Mouse (Mus musculus) testis, adult 2 months (tissue): ENCODE results near the gene Frem2.

Experiments
- CTCF ChIP-seq: fragments of 200-500 bp; IDR thresholded peaks from 2 replicates; pipeline ENCODE4 v1.5.1; 2012; ENCODE audit warnings: low read depth, mild to moderate bottlenecking, inconsistent platforms, low read length, moderate library complexity; ENCODE audit not compliant: control insufficient read depth, insufficient read depth, insufficient replicate concordance
- POLR2A ChIP-seq: fragments of 200-500 bp; IDR thresholded peaks from 2 replicates; pipeline ENCODE4 v1.6.1; 2012; ENCODE audit warnings: low read depth, mild to moderate bottlenecking, inconsistent platforms, low read length, moderate library complexity; ENCODE audit not compliant: control insufficient read depth

DNA sequence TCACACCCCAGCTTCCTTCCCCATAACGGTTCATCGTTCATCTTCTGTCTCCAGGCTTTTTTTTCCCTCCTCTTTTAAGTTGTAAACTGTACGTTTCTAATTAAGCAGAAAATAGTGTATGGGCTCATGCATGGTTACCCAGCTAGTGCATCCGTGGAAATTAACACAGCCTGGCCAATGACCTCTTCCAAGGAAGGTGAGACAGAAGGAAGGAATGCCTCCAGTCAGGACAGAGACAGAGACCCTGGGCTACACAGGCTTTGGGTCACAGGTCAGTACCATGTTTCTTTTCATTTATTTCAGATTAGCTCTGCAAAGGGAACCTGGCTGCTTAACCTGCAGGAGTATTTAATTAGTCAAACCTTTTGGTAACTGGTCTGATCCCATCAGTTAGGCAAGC lies 57.0 kb downstream of the Frem2 start:
- TF ChIP-seq CTCF (no peak), POLR2A (no peak)
